Mouse (Mus musculus): ENCODE data around the gene Ralgps2. TPM values are rescaled to one million over a fixed set of nuclear protein-coding genes. Genes with fewer than 3 reads are reported as not detected.

Ralgps2 gene
- polyA plus RNA-seq, 1 experiment from 2014 or later = 34.1 TPM

DNA sequence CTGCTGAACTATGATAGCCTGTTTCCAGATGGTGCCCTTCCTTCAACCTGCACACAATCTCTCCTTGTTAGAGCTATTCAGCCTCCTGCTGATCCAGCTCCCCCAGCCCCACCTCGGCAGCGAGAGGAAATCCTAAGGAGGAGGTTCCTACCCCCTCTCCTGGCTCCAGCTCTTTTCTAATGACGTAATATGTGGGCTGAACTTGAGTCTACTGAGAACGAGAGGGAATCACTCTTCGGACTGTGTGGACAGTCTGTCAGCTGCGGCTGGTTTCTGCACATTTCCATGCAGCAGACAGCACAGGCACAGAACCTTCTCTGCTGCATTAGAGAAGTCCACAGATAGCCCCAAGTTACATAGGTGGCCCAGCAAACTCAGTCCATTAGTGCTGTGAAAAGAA, 100.7 kb downstream of the Ralgps2 start:
- Histone ChIP-seq H3K4me3 (ENCODE audit: low read depth, low read length) (peak overlapping the region; percentile 33), H3K9me3 (ENCODE audit: control insufficient read depth) (no peaks in the 10 kb centered on the region), H3K36me3 (ENCODE audit: control insufficient read depth, insufficient read depth) (no peaks in the 10 kb centered on the region), H3K4me2 (replicated peaks; ENCODE audit: low read depth) (peak overlapping the region; percentile 64), H3K9ac (ENCODE audit: low read depth, low read length) (peak overlapping the region; percentile 45), H3K27ac (ENCODE audit: low read depth, low read length) (peak overlapping the region; percentile 46; the same call in 1 of the 2 replicates), H3K27me3 (replicated peaks; ENCODE audit: control insufficient read depth, insufficient read depth, low read length) (no peaks in the 10 kb centered on the region), H3K4me1 (replicated peaks; ENCODE audit: control insufficient read depth, insufficient read depth, low read length) (no peaks in the 10 kb centered on the region; the same call in 1 of the 2 replicates)
- peak; percentile 9; the same call in 1 of the 2 replicates for TF ChIP-seq CTCF (IDR thresholded peaks at IDR 0.05; ENCODE audit: low read depth)
- peak; percentile 93 for ATAC-seq
- WGBS = 2% methylated on average over 6 of the region's 6 CpGs

- H3K27ac ChIP-seq (ENCODE audit: low read depth, low read length) = peak within 1 kb of the TSS; percentile 46
- no peaks in the 10 kb centered on the region for H3K36me3 ChIP-seq (ENCODE audit: control insufficient read depth, insufficient read depth)
- no peaks in the 10 kb centered on the region for H3K9me3 ChIP-seq (ENCODE audit: control insufficient read depth)
- 23% methylated on average over 4 of the region's 4 CpGs for WGBS
- no peak for TF ChIP-seq CTCF (IDR thresholded peaks at IDR 0.05; ENCODE audit: low read depth)
- no peaks in the 10 kb centered on the region for H3K27me3 ChIP-seq (replicated peaks; ENCODE audit: control insufficient read depth, insufficient read depth, low read length)
- no peaks in the 10 kb centered on the region; the same call in 1 of the 2 replicates for H3K4me1 ChIP-seq (replicated peaks; ENCODE audit: control insufficient read depth, insufficient read depth, low read length)
- peak within 1 kb of the TSS; percentile 64 for H3K4me2 ChIP-seq (replicated peaks; ENCODE audit: low read depth)
- peak; percentile 89 for ATAC-seq
- H3K4me3 ChIP-seq (ENCODE audit: low read depth, low read length) = peak within 1 kb of the TSS; percentile 33
- H3K9ac ChIP-seq (ENCODE audit: low read depth, low read length) = peak within 1 kb of the TSS; percentile 45
Measured at GRCm38 (mm10) chr1:156838177-156838576, 101.2 kb downstream of the Ralgps2 start, which contains the start of gene Angptl1. Gene Angptl1 (plus strand): TSS chr1:156838562.

DNA sequence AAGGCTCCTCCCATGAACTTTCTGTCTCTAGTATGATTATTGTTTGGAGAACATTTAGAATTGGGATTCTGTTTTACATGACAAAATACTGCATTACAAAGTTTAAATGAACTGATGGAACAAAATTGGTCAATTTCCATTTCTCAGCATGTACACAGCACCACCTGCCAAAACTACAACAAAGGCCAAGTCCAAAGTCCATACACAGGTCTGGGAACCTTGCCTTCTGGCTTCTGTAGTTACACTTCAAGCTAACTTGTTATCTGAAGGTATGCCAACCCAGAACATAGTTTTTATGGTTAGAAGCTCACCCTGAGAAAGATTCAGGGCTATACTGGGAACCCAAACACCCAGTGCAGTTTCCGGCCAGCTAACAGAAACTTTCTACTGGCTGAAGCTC, 120.2 kb downstream of the Ralgps2 start:
- 0 out of 2 replicates have a peak, but pooled peaks cover 12% of the 10 kb centered on the region for H3K36me3 ChIP-seq (ENCODE audit: control insufficient read depth, insufficient read depth)
- no peak overlapping the region for H3K4me3 ChIP-seq (ENCODE audit: low read depth, low read length)
- H3K9ac ChIP-seq (ENCODE audit: low read depth, low read length) = no peak overlapping the region
- no peak overlapping the region for H3K4me2 ChIP-seq (replicated peaks; ENCODE audit: low read depth)
- 0 out of 2 replicates have a peak, but pooled peaks have one; percentile 54 for ATAC-seq
- 59% methylated on average over 1 of the region's 1 CpGs for WGBS
- no peaks in the 10 kb centered on the region for H3K27me3 ChIP-seq (replicated peaks; ENCODE audit: control insufficient read depth, insufficient read depth, low read length)
- no peak overlapping the region for H3K27ac ChIP-seq (ENCODE audit: low read depth, low read length)
- no peak for TF ChIP-seq CTCF (IDR thresholded peaks at IDR 0.05; ENCODE audit: low read depth)
- no peaks in the 10 kb centered on the region for H3K9me3 ChIP-seq (ENCODE audit: control insufficient read depth)
- no peaks in the 10 kb centered on the region for H3K4me1 ChIP-seq (replicated peaks; ENCODE audit: control insufficient read depth, insufficient read depth, low read length)

DNA sequence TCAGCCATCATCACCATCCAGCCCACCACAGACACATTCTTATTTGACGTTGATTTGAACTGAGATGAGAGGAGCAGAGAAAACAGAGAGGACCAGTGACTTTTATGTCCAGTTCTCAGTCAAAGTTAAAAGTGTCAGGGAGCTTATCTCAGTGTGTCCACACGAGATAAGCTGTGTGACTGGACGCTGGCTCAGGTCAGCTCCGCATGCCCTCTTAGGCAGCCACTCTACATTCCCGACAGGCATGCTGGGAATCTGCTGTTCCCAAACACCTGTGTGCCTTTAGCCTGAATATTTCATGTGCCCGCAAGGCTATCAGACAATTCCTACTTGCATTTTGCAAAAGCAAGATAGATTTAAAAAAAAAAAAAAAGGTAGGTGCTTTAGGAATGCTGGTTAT, 125.9 kb downstream of the Ralgps2 start:
- no peak for TF ChIP-seq CTCF (IDR thresholded peaks at IDR 0.05; ENCODE audit: low read depth)
- H3K9ac ChIP-seq (ENCODE audit: low read depth, low read length) = no peak overlapping the region
- 64% methylated on average over 6 of the region's 6 CpGs for WGBS
- no peaks in the 10 kb centered on the region for H3K27me3 ChIP-seq (replicated peaks; ENCODE audit: control insufficient read depth, insufficient read depth, low read length)
- 0 out of 2 replicates have a peak, but pooled peaks cover 12% of the 10 kb centered on the region for H3K36me3 ChIP-seq (ENCODE audit: control insufficient read depth, insufficient read depth)
- H3K27ac ChIP-seq (ENCODE audit: low read depth, low read length) = no peak overlapping the region
- H3K4me3 ChIP-seq (ENCODE audit: low read depth, low read length) = no peak overlapping the region
- H3K4me2 ChIP-seq (replicated peaks; ENCODE audit: low read depth) = no peak overlapping the region
- no peaks in the 10 kb centered on the region for H3K4me1 ChIP-seq (replicated peaks; ENCODE audit: control insufficient read depth, insufficient read depth, low read length)
- ATAC-seq = no peak
- no peaks in the 10 kb centered on the region for H3K9me3 ChIP-seq (ENCODE audit: control insufficient read depth)

GRCm38 (mm10) chr1:156812716-156813115, 126.7 kb downstream of the Ralgps2 start:
- no peaks in the 10 kb centered on the region for H3K9me3 ChIP-seq (ENCODE audit: control insufficient read depth)
- H3K36me3 ChIP-seq (ENCODE audit: control insufficient read depth, insufficient read depth) = 0 out of 2 replicates have a peak, but pooled peaks cover 5% of the 10 kb centered on the region
- no peaks in the 10 kb centered on the region for H3K27me3 ChIP-seq (replicated peaks; ENCODE audit: control insufficient read depth, insufficient read depth, low read length)
- H3K4me3 ChIP-seq (ENCODE audit: low read depth, low read length) = no peak overlapping the region
- no peak for ATAC-seq
- no peak for TF ChIP-seq CTCF (IDR thresholded peaks at IDR 0.05; ENCODE audit: low read depth)
- 70% methylated on average over 8 of the region's 8 CpGs for WGBS
- H3K4me1 ChIP-seq (replicated peaks; ENCODE audit: control insufficient read depth, insufficient read depth, low read length) = no peaks in the 10 kb centered on the region
- no peak overlapping the region for H3K9ac ChIP-seq (ENCODE audit: low read depth, low read length)
- H3K27ac ChIP-seq (ENCODE audit: low read depth, low read length) = no peak overlapping the region
- H3K4me2 ChIP-seq (replicated peaks; ENCODE audit: low read depth) = no peak overlapping the region

DNA sequence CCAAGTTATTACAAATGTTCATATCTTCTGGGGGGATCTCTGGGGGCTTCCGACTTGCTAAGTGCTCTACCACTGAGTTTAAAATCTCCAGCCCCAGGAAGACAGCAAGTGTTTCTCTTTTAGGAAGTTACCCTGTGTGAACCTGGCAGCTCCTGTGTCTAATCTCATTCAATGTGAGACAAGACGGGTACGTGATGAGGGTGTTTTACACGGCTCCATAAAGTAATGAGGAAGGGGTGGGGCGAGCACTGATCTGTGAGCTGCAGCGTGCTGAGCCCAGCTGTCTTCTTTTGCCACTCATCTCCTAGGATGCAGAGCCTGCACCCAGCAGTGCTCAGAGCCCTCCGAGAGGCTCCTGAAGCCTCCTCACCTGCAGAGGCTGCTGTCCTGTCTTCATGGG, 127.5 kb downstream of the Ralgps2 start:
- WGBS = 58% methylated on average over 7 of the region's 7 CpGs
- no peaks in the 10 kb centered on the region for H3K27me3 ChIP-seq (replicated peaks; ENCODE audit: control insufficient read depth, insufficient read depth, low read length)
- no peaks in the 10 kb centered on the region for H3K9me3 ChIP-seq (ENCODE audit: control insufficient read depth)
- H3K4me1 ChIP-seq (replicated peaks; ENCODE audit: control insufficient read depth, insufficient read depth, low read length) = no peaks in the 10 kb centered on the region
- H3K4me2 ChIP-seq (replicated peaks; ENCODE audit: low read depth) = no peak overlapping the region
- H3K4me3 ChIP-seq (ENCODE audit: low read depth, low read length) = no peak overlapping the region
- H3K36me3 ChIP-seq (ENCODE audit: control insufficient read depth, insufficient read depth) = 0 out of 2 replicates have a peak, but pooled peaks cover under 1% of the 10 kb centered on the region
- no peak overlapping the region for H3K27ac ChIP-seq (ENCODE audit: low read depth, low read length)
- TF ChIP-seq CTCF (IDR thresholded peaks at IDR 0.05; ENCODE audit: low read depth) = no peak
- H3K9ac ChIP-seq (ENCODE audit: low read depth, low read length) = no peak overlapping the region
- ATAC-seq = no peak

All from intestine, postnatal 0 days (tissue).